Mouse (Mus musculus): ENCODE data around the gene Gpatch3. TPM values are rescaled to one million over a fixed set of nuclear protein-coding genes. Genes with fewer than 3 reads are reported as not detected.
A peak's percentile ranks its signal among the peaks of the same experiment; 100 is the strongest.

Gene Gpatch3
- polyA plus RNA-seq, 1 experiment from 2014 or later, result 3.8 TPM

- Histone ChIP-seq H3K4me1 (replicated peaks; ENCODE audit: control insufficient read depth, insufficient read depth) (no peaks in the 10 kb centered on the region), H3K4me2 (replicated peaks; ENCODE audit: low read depth) (no peak overlapping the region), H3K9me3 (ENCODE audit: control insufficient read depth, low read length) (no peaks in the 10 kb centered on the region), H3K36me3 (ENCODE audit: control insufficient read depth, insufficient read depth, low read length) (no peaks in the 10 kb centered on the region), H3K4me3 (ENCODE audit: low read depth, low read length) (no peak overlapping the region), H3K27ac (replicated peaks) (no peak overlapping the region), H3K9ac (ENCODE audit: low read length) (no peak overlapping the region), H3K27me3 (ENCODE audit: control insufficient read depth, insufficient read depth, low read length) (no peaks in the 10 kb centered on the region)
- TF ChIP-seq EP300 (optimal IDR thresholded peaks at IDR 0.05), result no peak
- TF ChIP-seq CTCF (IDR thresholded peaks at IDR 0.05; ENCODE audit: low read depth), result no peak
- ATAC-seq (ENCODE audit: low FRiP score, low TSS enrichment) (no peak), DNase-seq (ENCODE audit: low spot score) (no peak)
- 70% methylated on average over 6 of the region's 6 CpGs for WGBS
Observed at GRCm38 (mm10) chr4:133596084-133596483, 21.5 kb downstream of the Gpatch3 start.

GRCm38 (mm10) chr4:133598616-133599015 lies 24.1 kb downstream of the Gpatch3 start:
- Histone ChIP-seq H3K4me1 (replicated peaks; ENCODE audit: control insufficient read depth, insufficient read depth) (no peaks in the 10 kb centered on the region), H3K4me2 (replicated peaks; ENCODE audit: low read depth) (peak overlapping the region; percentile 68), H3K9me3 (ENCODE audit: control insufficient read depth, low read length) (no peaks in the 10 kb centered on the region), H3K9ac (ENCODE audit: low read length) (no peak overlapping the region), H3K4me3 (ENCODE audit: low read depth, low read length) (0 out of 2 replicates have a peak overlapping the region, but pooled peaks have one; percentile 6), H3K27me3 (ENCODE audit: control insufficient read depth, insufficient read depth, low read length) (no peaks in the 10 kb centered on the region), H3K36me3 (ENCODE audit: control insufficient read depth, insufficient read depth, low read length) (no peaks in the 10 kb centered on the region), H3K27ac (replicated peaks) (peak overlapping the region; percentile 94)
- ATAC-seq (ENCODE audit: low FRiP score, low TSS enrichment) (peak; percentile 71), DNase-seq (ENCODE audit: low spot score) (peak; percentile 74)
- no peak for TF ChIP-seq CTCF (IDR thresholded peaks at IDR 0.05; ENCODE audit: low read depth)
- TF ChIP-seq EP300 (optimal IDR thresholded peaks at IDR 0.05), result peak; percentile 70
- 25% methylated on average over 4 of the region's 4 CpGs for WGBS

- no peak for ATAC-seq (ENCODE audit: low FRiP score, low TSS enrichment)
- TF ChIP-seq CTCF (IDR thresholded peaks at IDR 0.05; ENCODE audit: low read depth), result no peak
Observed at GRCm38 (mm10) chr4:133599116-133599515, 24.6 kb downstream of the Gpatch3 start.

GRCm38 (mm10) chr4:133599571-133600073 lies 25.1 kb downstream of the Gpatch3 start:
- DNase-seq (ENCODE audit: low spot score) (peak; percentile 97), ATAC-seq (ENCODE audit: low FRiP score, low TSS enrichment) (peak; percentile 92)
- Histone ChIP-seq H3K9ac (ENCODE audit: low read length) (peak overlapping the region; percentile 67), H3K36me3 (ENCODE audit: control insufficient read depth, insufficient read depth, low read length) (peaks cover 5% of the 10 kb centered on the region; the same call in 1 of the 2 replicates), H3K4me1 (replicated peaks; ENCODE audit: control insufficient read depth, insufficient read depth) (no peaks in the 10 kb centered on the region), H3K4me2 (replicated peaks; ENCODE audit: low read depth) (peak overlapping the region; percentile 68), H3K27me3 (ENCODE audit: control insufficient read depth, insufficient read depth, low read length) (no peaks in the 10 kb centered on the region), H3K4me3 (ENCODE audit: low read depth, low read length) (peak overlapping the region; percentile 53), H3K9me3 (ENCODE audit: control insufficient read depth, low read length) (no peaks in the 10 kb centered on the region), H3K27ac (replicated peaks) (peak overlapping the region; percentile 94)
- under 1% methylated on average over 50 of the region's 50 CpGs for WGBS
- no peak; the same call in 1 of the 2 replicates for TF ChIP-seq CTCF (IDR thresholded peaks at IDR 0.05; ENCODE audit: low read depth)

More at GRCm38 (mm10) chr4:133599116-133599515, 24.6 kb downstream of the Gpatch3 start:
- Histone ChIP-seq H3K9ac (ENCODE audit: low read length) (peak overlapping the region; percentile 57), H3K4me2 (replicated peaks; ENCODE audit: low read depth) (peak overlapping the region; percentile 68), H3K27me3 (ENCODE audit: control insufficient read depth, insufficient read depth, low read length) (no peaks in the 10 kb centered on the region), H3K4me3 (ENCODE audit: low read depth, low read length) (peak overlapping the region; percentile 53), H3K9me3 (ENCODE audit: control insufficient read depth, low read length) (no peaks in the 10 kb centered on the region), H3K4me1 (replicated peaks; ENCODE audit: control insufficient read depth, insufficient read depth) (no peaks in the 10 kb centered on the region), H3K36me3 (ENCODE audit: control insufficient read depth, insufficient read depth, low read length) (peaks cover 4% of the 10 kb centered on the region; the same call in 1 of the 2 replicates), H3K27ac (replicated peaks) (peak overlapping the region; percentile 94)
- DNase-seq (ENCODE audit: low spot score), result peak; percentile 38
- WGBS, result 12% methylated on average over 7 of the region's 7 CpGs

DNA sequence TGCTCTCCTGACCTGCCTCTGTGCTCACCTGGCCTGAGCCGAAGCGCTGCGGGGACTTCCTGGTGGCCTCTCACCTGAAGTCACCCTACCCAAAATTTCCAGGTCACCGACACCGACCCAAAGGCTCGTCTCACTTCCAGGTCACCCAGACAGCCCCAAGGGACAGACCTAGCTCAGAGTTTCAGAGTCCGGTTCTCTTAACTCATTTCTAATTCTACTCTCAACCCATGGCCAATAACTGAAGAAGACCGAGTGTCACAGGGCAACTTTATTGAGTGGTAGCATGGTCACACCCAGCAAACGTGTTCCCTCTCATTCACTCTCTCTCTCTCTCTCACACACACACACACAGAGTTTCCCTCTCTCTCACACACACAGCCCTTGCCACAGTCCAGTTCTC lies 25.8 kb downstream of the Gpatch3 start:
- peak overlapping the region; percentile 94 for H3K27ac ChIP-seq (replicated peaks)
- peaks cover 5% of the 10 kb centered on the region; the same call in 1 of the 2 replicates for H3K36me3 ChIP-seq (ENCODE audit: control insufficient read depth, insufficient read depth, low read length)
- no peaks in the 10 kb centered on the region for H3K4me1 ChIP-seq (replicated peaks; ENCODE audit: control insufficient read depth, insufficient read depth)
- peak overlapping the region; percentile 68 for H3K4me2 ChIP-seq (replicated peaks; ENCODE audit: low read depth)
- no peaks in the 10 kb centered on the region for H3K27me3 ChIP-seq (ENCODE audit: control insufficient read depth, insufficient read depth, low read length)
- no peak for ATAC-seq (ENCODE audit: low FRiP score, low TSS enrichment)
- TF ChIP-seq CTCF (IDR thresholded peaks at IDR 0.05; ENCODE audit: low read depth) (no peak), EP300 (optimal IDR thresholded peaks at IDR 0.05) (no peak)
- H3K9me3 ChIP-seq (ENCODE audit: control insufficient read depth, low read length), result no peaks in the 10 kb centered on the region
- peak overlapping the region; percentile 67 for H3K9ac ChIP-seq (ENCODE audit: low read length)
- WGBS, result 11% methylated on average over 9 of the region's 9 CpGs
- peak overlapping the region; percentile 53 for H3K4me3 ChIP-seq (ENCODE audit: low read depth, low read length)
- peak; percentile 46 for DNase-seq (ENCODE audit: low spot score)

DNA sequence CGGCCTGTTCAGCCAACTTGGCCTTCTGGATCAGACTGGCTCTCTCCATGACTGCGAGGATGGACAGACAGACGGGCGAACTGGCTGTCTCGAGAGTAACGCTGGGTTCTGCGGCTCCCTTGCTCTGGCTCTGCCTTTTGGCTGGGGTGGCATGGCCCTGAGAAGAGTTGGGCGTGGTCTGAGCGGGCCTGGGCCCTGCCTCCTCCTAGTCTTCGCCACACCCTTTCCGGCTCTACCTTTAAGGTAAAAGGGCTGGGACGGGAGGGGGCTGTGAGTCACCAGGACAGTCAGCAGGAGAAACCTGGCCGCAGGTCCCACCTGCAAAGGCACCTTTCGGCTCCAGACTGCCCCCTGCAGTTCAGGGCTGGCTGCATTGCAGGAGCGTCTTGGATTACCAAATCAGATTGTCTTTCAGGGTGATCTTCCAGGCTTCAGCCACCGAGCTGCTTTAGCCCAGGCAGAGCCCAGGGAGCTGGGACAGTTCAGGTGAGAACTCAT lies 27.2 kb downstream of the Gpatch3 start, which contains the start of gene Sfn:
Sfn (minus strand) TSS at position 448 of the 498 bp plus-strand sequence.
- no peaks in the 10 kb centered on the region for H3K9me3 ChIP-seq (ENCODE audit: control insufficient read depth, low read length)
- H3K4me3 ChIP-seq (ENCODE audit: low read depth, low read length), result peak within 1 kb of the TSS; percentile 37
- no peaks in the 10 kb centered on the region for H3K27me3 ChIP-seq (ENCODE audit: control insufficient read depth, insufficient read depth, low read length)
- DNase-seq (ENCODE audit: low spot score), result peak; percentile 94
- no peak for TF ChIP-seq EP300 (optimal IDR thresholded peaks at IDR 0.05)
- TF ChIP-seq CTCF (IDR thresholded peaks at IDR 0.05; ENCODE audit: low read depth), result peak; percentile 80
- H3K9ac ChIP-seq (ENCODE audit: low read length), result peak within 1 kb of the TSS; percentile 58
- ATAC-seq (ENCODE audit: low FRiP score, low TSS enrichment), result peak; percentile 82
- peak within 1 kb of the TSS; percentile 42 for H3K4me2 ChIP-seq (replicated peaks; ENCODE audit: low read depth)
- peaks cover 5% of the 10 kb centered on the region; the same call in 1 of the 2 replicates for H3K36me3 ChIP-seq (ENCODE audit: control insufficient read depth, insufficient read depth, low read length)
- whole genome bisulfite sequencing, result 5% methylated on average over 16 of the region's 16 CpGs
- peak within 1 kb of the TSS; percentile 85 for H3K27ac ChIP-seq (replicated peaks)
- H3K4me1 ChIP-seq (replicated peaks; ENCODE audit: control insufficient read depth, insufficient read depth), result 0 out of 2 replicates have a peak, but pooled peaks cover 2% of the 10 kb centered on the region

Data from stomach, postnatal 0 days (tissue).